15 mouse cellular contexts compared by ENCODE assay signal in genomic region chr9:117907895-117908424, GRCm38 (mm10).
A peak's percentile ranks its signal among the peaks of the same experiment; 100 is the strongest.
DNase-seq lines count a peak whose midpoint lies in the region; TF ChIP-seq lines count a peak whose summit lies in the region.
"Had no signal": no experiment of that assay in that cellular context is flagged by ENCODE, and none has a peak within 500 bp of the region (broad histone marks: within the 10 kb centered on the region; RNA-seq: fewer than 3 reads in every experiment).

No protein-coding gene starts in this region.

- H3K27me3 ChIP-seq in heart, adult 2 months (ENCODE audit: control insufficient read depth, insufficient read depth, low read length): no peaks in the 10 kb centered on the region
- H3K27me3 ChIP-seq in hindbrain, embryonic 10.5 days (ENCODE audit: insufficient read depth, poor library complexity, severe bottlenecking): no peaks in the 10 kb centered on the region
- H3K27me3 ChIP-seq: embryonic facial prominence, embryonic 12.5 days; forebrain, embryonic 15.5 days; heart, embryonic 13.5 days; hindbrain, embryonic 12.5 days had no signal

- TF ChIP-seq POLR2A in heart, adult 2 months (IDR thresholded peaks at IDR 0.05; ENCODE audit: insufficient read depth, low read depth, low read length): no peak

- DNase-seq in cerebellum, adult 9-11 months: peak; percentile 19
- no peak for DNase-seq in cerebellum, adult 8-10 months
- peak; percentile 53 for DNase-seq in gastrocnemius, adult 2 months
- DNase-seq in gastrocnemius, postnatal 36 days: no peak
- peak; percentile 18 for DNase-seq in gastrocnemius, postnatal 14 days
- DNase-seq in skeletal muscle tissue, adult 2 months (ENCODE audit: low read depth, low spot score): peak; percentile 42
- no peak for DNase-seq in heart, adult 2 months
- no peak for DNase-seq in hindbrain, embryonic 10.5 days (ENCODE audit: low spot score)
- DNase-seq: adrenal gland, postnatal 14 days; heart, postnatal 36 days; kidney, adult 8-10 months had no signal

- intact Hi-C loops in gastrocnemius, adult 2 months (cut with DNase I): no loop called here
- intact Hi-C loops in gastrocnemius, postnatal 36 days (cut with DNase I): no loop called here
- intact Hi-C loops in gastrocnemius, postnatal 14 days (cut with DNase I; ENCODE audit: low total_unique reads): no loop called here
- intact Hi-C loops in heart, adult 2 months (cut with DNase I): loop anchor here (10.0 kb wide), 1 partner anchor 127 kb away; no protein-coding TSS in a partner anchor

- TF ChIP-seq EP300 in heart, adult 2 months (IDR thresholded peaks at IDR 0.05; ENCODE audit: insufficient read depth, low read depth, low read length): no peak

- peaks cover 7% of the 10 kb centered on the region; the same call in 1 of the 2 replicates for H3K9me3 ChIP-seq in hindbrain, embryonic 10.5 days
- H3K9me3 ChIP-seq: embryonic facial prominence, embryonic 12.5 days; forebrain, embryonic 15.5 days had no signal

- 78% methylated on average over 10 of the region's 10 CpGs for WGBS in heart, adult 2 months
- WGBS in hindbrain, embryonic 10.5 days: 91% methylated on average over 10 of the region's 10 CpGs

- H3K79me2 ChIP-seq in heart, adult 2 months (replicated peaks; ENCODE audit: control insufficient read depth, insufficient read depth, low read length): no peaks in the 10 kb centered on the region

- H3K9ac ChIP-seq in heart, adult 2 months (ENCODE audit: low read depth, low read length): no peak overlapping the region
- H3K9ac ChIP-seq: embryonic facial prominence, embryonic 12.5 days; forebrain, embryonic 15.5 days; heart, embryonic 13.5 days; hindbrain, embryonic 12.5 days had no signal

- no peaks in the 10 kb centered on the region for H3K36me3 ChIP-seq in heart, adult 2 months (ENCODE audit: control insufficient read depth, insufficient read depth, low read length)
- no peaks in the 10 kb centered on the region for H3K36me3 ChIP-seq in hindbrain, embryonic 10.5 days
- H3K36me3 ChIP-seq: embryonic facial prominence, embryonic 12.5 days; forebrain, embryonic 15.5 days; heart, embryonic 13.5 days; hindbrain, embryonic 12.5 days had no signal

- peak overlapping the region; percentile 37 for H3K4me3 ChIP-seq in gastrocnemius, adult 2 months
- H3K4me3 ChIP-seq in heart, adult 2 months: no peak overlapping the region
- no peak overlapping the region for H3K4me3 ChIP-seq in hindbrain, embryonic 10.5 days
- H3K4me3 ChIP-seq: embryonic facial prominence, embryonic 12.5 days; forebrain, embryonic 15.5 days; heart, embryonic 13.5 days; hindbrain, embryonic 12.5 days had no signal

- no peak for TF ChIP-seq CTCF in gastrocnemius, adult 2 months (IDR thresholded peaks at IDR 0.05)
- no peak for TF ChIP-seq CTCF in heart, adult 2 months (IDR thresholded peaks at IDR 0.05)

- H3K27ac ChIP-seq in gastrocnemius, adult 2 months: no peak overlapping the region
- no peak overlapping the region for H3K27ac ChIP-seq in heart, adult 2 months
- no peak overlapping the region for H3K27ac ChIP-seq in hindbrain, embryonic 10.5 days
- H3K27ac ChIP-seq: embryonic facial prominence, embryonic 12.5 days; forebrain, embryonic 15.5 days; heart, embryonic 13.5 days; hindbrain, embryonic 12.5 days had no signal

- H3K4me1 ChIP-seq in heart, adult 2 months (ENCODE audit: control insufficient read depth, insufficient read depth, low read length): no peaks in the 10 kb centered on the region
- no peaks in the 10 kb centered on the region for H3K4me1 ChIP-seq in hindbrain, embryonic 10.5 days (replicated peaks)
- H3K4me1 ChIP-seq: embryonic facial prominence, embryonic 12.5 days; forebrain, embryonic 15.5 days; heart, embryonic 13.5 days; hindbrain, embryonic 12.5 days had no signal

Comparison
In these comparisons a context has a peak if more than half of its experiments do, and no peak if none do; other contexts are left out.
1. DNase-seq: peak in cerebellum, adult 9-11 months (single experiment), gastrocnemius, adult 2 months (single experiment), gastrocnemius, postnatal 14 days (single experiment) and skeletal muscle tissue, adult 2 months (single experiment); none in cerebellum, adult 8-10 months (single experiment), gastrocnemius, postnatal 36 days (0 of 2), heart, adult 2 months (0 of 2) and hindbrain, embryonic 10.5 days (single experiment).